Mouse (Mus musculus) activated CD4-positive, CD25-positive, alpha-beta regulatory T cell, adult 4 months (primary cell): ENCODE measurements around the gene Zcchc9. TPM values are rescaled to one million over a fixed set of nuclear protein-coding genes. Genes with fewer than 3 reads are reported as not detected.
"Not testable (repeated sequence)": the region's sequence is repeated elsewhere in the genome, so short reads cannot be mapped to it uniquely, and the experiment has no call there.

Experiments used
- ATAC-seq: one replicate; pipeline ENCODE4 v1.8.0; 2017
- polyA plus RNA-seq, 2 experiments: library from polyadenylated mRNA; unstranded; fragments of 100-300 nt; shearing (Covaris generic); gene quantifications; one replicate each; pipeline ENCODE4 v1.2.1; 2017

The Zcchc9 gene
- polyA plus RNA-seq: 10 to 100 TPM; 46.0 to 46.9 TPM

DNA sequence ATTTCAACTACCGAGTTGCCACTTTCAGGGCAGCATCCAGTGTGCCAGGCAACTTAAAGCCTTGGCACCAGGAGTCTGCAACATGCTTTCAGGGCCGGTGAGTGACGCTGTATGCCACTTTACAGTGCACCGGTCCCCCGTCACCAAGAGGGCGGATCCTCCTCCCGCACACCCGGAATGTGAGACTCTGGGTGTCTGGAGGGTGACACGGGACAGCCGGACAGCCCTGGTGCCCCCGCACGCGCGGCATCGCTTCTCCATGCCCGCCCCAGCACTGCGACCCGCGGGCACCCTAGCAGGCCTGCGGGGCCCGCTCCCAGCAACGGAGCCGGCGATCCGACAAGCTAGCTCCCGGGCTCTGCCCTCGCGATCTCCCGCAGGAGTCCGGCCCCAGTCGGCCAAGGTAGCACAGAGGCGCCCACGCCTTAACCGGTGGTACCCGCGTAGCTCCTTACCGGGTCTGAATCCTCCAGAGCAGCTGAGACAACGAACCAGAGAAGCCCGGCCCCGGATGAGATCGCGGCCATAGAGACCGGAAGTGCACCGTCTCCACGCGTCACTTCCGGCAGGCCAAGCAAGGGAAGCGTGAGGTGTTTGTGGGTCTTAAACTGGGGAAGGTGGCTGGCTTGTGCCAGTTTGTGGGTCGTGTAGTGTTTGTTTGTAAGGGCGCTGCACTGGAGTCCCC lies at the start of gene Zcchc9:
Gene Zcchc9 (minus strand): TSS at position 551 of the 685 bp plus-strand sequence.
- peak; percentile 95 for ATAC-seq

DNA sequence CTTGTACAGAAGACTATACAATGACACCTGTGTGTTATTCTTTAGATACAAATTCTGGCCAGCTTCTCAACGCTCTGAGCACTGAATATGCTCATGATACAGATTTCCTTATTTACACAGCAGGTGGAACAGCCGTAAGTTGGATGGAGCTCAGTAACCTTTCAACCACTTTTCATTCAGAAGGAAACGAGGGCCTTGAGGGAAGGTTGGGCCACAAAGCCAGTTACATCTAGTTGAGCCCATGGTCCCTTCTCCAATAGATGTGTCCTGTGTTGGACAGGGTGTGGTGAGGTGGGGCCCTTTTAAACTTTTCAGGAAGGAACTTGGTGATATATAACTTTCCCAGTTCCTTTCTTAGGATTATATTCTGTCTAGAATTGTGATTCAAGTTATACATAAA lies 46.9 kb upstream of the Zcchc9 start:
- no peak for ATAC-seq

DNA sequence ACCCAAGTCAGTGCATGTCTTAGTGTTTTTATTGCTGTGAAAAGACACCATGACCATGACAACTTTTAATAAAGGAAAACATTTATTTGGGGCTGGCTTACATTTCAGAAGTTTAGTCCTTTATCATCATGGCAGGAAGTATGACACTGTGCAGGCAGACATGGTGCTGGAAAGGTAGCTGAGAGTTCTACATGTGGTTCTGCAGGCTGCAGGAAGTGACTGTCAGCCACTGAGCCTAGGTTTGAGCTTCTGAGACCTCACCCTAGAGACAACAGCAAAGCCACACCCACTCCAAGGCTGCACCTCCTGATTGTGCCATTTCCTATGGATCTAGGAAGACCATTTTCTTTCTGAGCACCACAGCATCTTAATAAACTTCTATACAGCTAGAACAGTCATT lies 20.4 kb upstream of the Zcchc9 start:
- ATAC-seq: peak; percentile 80

DNA sequence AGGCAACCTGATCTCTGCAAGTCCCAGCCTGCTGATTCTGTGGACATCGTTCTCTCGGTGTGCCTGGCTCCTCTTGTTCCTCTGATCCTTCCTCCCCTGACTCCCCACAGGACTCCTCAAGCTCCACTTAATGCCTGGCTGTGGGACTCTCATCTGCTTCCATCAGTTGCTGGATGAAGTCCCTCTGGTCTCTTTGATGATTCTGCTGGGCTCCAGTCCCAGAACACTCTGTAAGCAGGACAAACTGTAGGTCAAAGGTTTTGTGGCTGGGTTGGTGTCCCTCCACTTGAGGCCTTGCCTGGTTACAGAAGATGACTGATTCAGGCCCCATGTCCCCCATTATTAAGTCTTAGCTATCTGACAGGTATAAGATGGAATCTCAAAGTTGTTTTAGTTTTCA lies 18.6 kb upstream of the Zcchc9 start:
- ATAC-seq: no peak

DNA sequence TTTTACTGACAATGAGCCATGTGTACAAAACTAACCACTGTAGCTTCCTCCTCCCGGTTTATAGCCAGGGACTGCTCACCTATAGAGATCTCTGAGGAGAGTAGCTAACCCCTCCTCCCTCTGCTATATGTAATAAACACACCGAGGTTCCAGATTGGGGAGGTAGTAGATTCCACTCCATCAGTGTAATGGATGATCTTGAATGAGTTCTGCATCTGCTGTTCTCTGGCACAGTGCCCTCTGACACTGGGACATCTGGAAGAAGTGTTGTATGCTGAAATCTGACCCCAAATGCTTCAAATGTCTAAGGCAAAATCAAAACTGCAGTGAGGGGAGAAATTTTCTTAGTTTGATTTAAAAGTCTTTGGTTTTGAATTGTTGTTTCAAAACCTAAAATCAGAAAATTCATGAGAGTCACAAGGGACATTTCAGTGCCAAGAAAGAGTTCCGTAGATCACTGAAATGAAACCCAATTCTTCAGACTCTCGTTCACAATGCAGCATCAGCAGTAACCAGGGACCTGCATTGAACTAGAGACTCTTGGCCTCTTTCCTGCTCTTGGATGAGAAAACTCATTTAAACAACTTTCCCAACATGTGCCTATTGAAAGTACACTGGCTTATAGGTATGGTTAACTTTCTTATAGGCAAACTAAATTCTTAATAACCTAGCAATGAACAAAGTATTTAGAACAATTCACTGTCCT lies 17.5 kb upstream of the Zcchc9 start:
- ATAC-seq: no peak

DNA sequence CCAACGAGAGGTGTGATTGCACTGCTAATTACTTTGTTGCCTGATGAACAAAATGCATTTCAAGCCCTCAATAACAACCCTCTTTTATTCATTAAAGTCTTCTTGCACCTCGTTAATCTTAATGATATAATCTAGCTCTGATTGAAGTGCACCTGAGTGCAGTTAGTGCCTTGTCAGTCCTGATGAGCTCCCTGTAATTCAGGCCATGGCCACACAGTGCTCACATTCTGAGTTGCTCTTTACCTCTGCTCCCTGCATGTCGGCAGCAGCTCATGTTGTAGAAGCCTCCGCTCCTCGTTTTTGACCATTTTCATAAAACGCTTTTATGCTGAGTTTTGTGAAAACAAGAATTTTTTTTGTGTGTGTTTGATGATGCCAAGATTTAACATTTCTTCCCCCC lies 16.2 kb upstream of the Zcchc9 start:
- ATAC-seq: no peak

DNA sequence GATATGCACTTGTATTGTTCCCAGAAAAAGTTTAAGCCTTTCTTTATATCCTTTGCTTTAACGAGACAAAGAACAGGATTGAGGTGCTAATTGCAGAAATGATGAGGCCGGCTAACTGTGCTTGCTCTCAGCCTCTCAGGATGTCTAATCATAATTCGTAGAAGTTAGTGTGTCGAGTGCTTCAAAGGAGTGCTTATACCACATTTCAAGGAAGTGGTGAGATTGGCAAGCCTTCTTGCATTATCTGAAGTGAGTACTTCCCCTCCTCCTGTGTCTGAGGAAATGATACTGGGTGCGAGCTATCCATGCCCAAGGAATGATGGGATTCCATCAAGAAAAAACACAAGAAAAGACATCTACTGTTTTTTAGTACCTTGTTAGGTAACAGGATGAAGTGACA lies 7.2 kb upstream of the Zcchc9 start:
- ATAC-seq: peak; percentile 90

DNA sequence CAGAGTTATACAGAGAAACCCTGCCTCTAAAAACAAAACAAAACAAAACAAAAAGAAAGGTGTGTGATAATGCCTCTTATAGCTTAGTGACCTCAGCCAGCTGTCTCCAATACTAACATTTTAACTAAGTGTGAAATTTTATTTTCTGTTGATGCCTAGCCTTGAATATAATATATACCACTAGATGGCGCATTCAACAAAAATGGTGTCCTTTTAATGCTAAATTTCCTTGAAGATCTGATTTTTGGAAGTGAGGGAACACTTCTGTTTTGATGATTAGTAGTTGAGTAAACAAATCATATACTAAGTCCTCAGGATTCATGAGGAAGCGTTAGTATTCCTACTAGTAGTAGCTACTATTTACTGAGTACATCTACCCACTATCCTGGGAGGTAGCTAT lies 2.0 kb upstream of the Zcchc9 start:
- peak; percentile 6 for ATAC-seq

DNA sequence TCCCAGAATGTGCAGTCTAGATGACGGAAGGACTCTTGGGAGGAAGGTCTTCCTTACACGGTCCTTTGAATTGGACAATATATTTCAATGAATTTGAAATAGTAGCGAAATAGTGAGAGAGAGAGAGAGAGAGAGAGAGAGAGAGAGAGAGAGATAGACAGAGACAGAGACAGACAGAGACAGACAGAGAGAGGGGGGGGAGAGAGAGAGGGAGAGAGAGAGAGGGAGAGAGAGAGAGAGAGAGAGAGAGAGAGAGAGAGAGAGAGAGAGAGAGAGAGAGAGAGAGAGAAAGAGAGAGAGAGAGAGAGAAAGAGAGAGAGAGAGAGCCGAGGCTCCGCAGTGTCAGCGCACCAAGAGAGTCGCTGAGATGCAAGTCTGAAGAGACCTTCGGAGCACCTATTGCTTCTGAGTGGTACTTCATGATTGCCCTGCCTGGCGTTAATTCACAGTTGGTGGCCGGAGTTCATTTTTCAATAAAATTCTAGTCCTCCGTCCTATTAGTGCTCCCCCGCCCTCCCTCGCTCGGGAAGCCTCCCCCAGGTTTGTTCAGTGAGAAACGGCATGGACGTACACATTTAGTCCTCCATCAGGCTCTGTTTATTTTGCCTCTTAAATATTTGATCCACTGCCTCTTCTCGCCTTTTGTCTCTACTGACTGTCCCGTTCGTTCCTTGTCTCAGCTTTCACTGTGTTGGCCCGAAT lies 520 bp upstream of the Zcchc9 start:
- ATAC-seq: peak; percentile 12

DNA sequence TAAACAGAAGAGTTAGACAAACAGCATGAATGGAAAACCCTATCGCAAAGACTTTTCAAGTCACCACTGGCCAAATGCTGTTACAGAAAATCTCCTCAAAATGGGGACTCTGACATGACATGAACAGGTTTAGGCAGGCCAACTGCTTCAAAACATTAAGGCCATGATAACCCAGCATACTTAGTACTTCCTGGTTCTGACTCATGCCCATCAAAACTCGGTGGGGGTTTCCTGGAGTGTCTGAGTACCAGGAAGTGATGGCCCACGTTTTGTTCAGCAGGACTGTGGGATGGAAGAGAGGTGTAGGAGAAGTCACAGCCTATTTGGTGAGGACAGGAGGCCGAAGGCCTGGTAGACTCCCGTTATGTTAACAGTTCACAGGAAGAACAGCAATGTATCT lies 5.8 kb downstream of the Zcchc9 start:
- ATAC-seq: peak; percentile 91

DNA sequence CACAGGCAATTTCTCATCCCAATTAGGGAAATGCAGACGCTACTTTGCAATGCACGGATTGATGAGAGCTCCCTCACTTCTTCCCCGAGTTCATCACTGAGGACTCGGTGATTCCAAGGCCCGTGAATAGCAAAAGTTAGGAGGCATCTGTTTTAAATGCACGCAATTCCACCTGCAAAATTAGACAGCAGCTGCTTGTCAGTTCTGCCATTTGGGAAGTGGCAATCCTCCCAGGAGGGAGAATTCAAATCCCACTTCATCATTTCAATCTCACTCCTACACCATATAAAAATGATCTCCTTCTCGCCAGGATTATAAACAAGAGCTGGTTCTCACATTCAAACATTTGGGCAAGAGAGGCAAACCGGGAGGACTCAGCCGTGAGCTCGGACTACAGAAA lies 10.1 kb downstream of the Zcchc9 start:
- no peak for ATAC-seq

DNA sequence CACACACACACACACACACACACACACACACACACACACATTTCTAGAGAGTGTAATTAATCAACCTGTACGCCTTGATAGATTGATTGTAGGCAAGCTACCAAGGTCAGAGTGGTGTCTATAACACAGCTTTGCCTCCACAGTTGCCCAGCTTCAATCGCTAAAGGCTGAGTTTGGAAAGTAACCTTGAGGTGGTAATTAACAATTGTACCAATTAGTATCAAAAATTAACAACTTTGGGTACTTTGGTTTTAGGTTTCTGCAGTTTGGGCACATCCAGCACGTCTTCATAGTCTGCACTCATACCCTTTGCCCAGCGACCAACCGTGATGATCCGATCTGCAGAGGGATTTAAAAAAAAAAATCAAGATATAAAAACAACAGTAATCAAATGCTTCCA lies 10.6 kb downstream of the Zcchc9 start:
- no peak for ATAC-seq

DNA sequence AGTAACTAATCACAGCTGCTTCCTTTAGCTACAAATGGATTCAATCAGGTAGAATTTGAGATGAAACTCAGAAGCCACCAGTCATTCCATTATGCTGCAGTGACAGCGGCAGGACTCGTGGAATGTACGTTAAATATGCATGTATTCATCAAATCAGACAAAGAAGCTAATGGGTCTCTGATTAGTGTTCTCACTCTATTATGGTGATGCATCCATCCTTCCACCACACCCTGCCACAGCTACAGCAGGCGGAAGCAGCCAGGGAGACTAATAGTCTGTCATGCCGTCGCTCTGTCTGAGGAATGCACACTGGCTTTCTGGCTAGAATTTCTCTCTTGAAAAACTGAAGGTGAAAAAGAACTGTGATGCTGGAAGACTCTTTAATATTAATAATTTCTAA lies 11.5 kb downstream of the Zcchc9 start:
- ATAC-seq: no peak

DNA sequence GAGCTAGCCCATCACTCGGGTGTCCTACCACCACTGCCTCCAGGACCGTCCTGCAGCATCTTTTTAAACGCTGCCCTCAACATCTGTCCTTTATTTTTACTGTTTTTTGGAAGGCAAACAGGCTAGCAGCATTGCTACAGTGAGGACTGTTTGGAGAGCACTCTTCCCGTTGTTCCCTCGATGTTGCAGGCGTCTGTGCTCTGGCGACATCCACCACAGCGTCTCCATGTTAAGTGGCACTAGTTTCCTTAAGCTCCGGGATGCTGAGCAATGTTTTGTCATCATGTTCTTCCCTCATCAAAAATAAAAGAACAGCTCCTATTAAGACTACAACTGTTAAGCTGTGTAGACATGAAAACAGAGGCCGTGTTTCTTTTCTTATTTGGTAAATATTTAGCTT lies 11.9 kb downstream of the Zcchc9 start:
- no peak for ATAC-seq

DNA sequence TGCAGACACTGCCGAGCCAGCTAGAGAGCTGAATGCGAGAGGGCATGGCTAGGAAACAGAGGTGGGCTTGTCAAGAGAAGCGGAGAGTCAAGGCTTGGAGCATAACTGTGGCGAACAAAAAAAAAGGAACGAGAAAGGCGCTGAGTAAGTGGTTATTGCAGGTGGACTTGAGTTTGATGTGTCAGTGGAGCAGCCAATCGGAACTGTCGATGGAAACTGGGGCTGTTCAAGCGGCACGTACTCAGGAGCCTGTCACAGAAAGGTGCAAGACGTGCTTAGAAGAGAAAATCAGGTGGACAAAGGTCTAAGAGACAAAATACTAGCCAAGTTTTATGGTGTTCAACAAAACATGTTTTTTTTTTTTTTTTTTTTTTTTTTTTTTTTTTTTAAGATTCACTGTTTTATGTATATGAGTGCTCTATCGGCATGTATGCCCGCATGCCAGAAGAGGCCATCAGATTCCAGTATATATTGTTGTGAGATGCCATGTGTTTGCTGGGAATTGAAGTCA lies 12.5 kb downstream of the Zcchc9 start:
- ATAC-seq: no peak

DNA sequence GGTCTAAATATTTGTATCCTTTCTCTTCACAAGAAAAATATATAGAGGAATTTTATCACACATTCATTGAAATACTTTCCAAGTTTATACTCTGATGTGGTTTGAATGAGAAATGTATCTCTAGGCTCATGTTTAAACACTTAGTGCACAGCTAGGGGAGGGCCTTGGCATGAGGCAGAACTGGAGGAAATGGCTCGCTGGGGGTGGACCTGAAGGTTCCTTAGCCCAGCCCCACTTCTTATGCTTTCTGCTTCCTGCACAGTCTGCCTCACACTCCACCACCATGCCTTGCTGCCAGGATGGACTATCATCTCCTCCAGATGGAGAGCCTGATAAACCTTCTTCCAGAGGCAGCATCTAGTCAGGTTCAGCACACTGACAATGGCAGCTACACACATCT lies 15.5 kb downstream of the Zcchc9 start:
- ATAC-seq: no peak

DNA sequence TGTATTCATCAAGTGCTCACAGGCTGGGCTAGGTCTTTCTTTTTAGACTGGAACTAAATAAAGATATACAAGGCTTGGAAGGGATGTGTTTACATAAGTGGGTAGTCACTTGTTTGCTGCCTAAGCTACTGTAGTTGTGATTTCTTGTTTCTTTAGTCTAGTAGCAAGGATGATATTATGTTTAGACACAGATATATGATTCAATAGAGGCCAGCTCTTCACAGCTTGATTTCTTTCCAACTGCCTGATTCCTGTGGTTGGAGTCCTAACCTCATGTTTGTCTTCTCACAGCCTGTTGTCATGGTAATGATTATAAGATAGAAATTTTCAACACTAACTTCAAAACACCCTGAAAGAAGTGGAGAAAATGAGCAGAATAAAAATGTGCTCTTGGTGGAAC lies 27.6 kb downstream of the Zcchc9 start:
- no peak for ATAC-seq

DNA sequence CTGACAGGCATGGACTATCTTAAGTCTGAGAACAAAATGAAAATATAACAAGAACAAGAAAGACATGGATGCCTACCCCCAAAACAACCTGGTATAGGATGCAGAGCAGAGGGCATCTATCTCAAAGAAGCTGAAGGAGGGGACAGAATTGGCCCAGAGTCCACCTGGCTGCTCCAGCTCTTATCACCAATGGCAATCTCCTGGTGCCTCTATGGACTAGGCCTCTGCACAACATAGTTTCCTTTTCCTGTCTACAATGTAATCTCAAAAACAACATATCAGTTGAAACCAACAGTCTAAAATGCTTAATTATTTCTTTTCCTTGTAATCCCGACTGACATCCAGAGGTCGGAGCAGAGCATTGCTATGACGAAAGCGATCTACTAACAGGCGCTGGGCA lies 29.4 kb downstream of the Zcchc9 start:
- ATAC-seq: no peak

DNA sequence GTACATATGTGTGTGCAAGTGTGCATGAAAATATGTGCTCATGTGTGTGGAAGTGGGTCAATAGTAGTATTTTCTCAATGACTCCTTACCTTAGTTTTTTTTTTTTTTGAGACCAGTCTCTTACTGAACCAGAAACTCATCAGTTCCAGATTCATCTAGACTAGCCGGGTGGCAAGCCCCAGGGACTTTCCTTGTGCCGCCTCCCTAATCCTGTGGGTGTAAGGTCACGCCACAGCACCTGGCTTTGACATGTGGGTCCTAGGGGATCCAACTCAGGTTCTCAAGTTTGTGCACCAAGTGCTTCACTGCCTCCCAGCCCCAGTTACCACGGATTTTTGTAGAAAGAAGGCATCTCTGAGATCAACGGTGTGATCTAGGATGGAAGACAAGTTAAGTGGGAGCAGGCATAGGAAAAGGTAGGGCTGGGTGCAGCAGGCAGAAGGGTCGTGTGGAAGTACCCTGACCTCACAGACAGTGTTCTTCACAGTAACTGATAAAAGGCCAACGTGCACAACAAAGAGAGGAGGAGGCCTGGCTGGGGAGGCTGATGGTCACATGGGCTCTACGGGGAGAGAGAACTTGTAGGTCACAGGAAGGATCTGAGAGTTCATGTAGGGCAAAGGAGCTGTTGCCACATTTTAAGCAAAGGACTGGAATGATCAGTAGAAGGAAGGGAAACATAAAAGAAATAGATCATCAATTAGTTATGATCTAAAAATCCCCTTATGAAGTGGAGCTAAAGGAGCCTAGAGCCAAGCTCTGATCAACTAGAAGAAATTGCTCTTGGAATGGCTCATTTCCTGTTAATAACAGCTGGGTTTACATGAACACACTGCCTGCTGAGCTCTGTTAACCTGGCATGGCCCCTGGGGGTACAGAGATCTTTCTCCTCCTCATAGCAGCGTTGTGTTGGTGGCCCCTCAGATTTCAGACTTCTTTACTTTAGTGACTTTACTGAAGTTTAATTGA lies 38.5 kb downstream of the Zcchc9 start:
- ATAC-seq: peak; percentile 74

DNA sequence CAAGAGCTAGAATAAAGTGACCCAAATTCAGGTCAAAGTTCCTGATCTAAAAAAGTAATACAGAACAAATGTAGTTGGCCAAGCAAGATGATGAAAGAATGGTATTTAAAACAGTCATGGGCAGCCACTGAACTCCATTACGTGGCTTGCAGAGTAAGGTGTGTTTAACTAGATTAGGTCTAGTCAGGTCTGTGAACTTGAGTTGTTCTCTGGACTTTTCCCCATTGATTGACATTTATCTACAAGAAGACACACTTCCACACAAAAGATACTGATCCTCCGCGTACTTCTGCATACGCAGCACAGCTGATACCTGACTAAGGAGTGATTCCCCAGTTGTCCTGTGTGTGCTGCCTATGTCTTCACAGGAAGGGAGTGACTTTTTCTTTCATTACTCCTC lies 41.9 kb downstream of the Zcchc9 start:
- no peak for ATAC-seq

DNA sequence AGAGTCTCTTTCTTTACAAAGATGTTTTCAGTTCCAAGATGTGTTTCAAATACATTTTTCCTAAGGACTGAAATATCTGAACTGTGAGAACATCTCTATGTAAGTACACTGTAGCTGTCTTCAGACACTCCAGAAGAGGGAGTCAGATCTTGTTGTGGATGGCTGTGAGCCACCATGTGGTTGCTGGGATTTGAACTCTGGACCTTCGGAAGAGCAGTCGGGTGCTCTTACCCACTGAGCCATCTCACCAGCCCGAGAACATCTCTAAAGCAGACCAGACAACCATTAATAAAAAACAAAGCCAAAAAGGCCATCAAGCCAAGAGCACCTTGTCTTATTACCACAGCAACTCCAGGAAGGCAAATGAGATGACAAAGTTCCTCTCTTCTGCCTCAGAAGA lies 43.9 kb downstream of the Zcchc9 start:
- not testable (repeated sequence) for ATAC-seq

DNA sequence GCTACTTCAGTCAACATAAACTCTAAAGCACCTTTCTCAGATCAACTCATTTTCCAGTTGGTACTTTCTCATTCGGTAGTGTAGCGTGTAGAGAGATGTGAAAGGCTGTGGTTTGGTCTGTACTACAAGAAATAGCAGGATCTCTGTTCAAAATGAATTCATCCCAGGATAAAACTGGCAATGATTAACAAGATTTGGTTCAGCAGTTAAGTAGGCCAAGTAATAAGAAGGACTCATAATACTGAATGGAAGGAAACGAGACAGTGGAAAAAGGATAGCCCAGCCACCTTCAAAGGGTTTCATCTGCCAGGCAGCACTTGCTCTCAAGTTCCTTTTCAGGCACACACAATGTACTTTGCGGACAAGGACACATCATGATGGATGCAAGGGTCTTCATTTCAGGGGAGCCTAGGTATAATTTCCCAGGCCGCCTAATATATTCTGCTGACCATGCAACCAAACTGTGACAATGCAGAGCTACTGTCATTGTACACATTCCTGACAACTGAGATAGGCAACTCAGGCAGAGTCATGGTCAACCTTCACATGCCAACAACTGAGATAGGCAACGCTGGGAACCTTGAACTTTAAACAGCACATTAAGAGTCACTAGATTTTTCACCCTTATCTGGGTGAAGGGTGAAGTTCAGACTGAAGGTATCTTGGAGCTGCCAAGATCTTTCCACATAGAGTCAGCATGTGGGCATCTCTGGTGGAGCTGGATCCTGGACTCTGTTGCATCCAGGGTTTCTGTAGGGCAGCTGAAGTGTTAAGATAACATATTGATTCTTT lies 45.7 kb downstream of the Zcchc9 start:
- no peak for ATAC-seq
